Mouse (Mus musculus): ENCODE data around the gene Fam107b.

Gene Fam107b

DNA sequence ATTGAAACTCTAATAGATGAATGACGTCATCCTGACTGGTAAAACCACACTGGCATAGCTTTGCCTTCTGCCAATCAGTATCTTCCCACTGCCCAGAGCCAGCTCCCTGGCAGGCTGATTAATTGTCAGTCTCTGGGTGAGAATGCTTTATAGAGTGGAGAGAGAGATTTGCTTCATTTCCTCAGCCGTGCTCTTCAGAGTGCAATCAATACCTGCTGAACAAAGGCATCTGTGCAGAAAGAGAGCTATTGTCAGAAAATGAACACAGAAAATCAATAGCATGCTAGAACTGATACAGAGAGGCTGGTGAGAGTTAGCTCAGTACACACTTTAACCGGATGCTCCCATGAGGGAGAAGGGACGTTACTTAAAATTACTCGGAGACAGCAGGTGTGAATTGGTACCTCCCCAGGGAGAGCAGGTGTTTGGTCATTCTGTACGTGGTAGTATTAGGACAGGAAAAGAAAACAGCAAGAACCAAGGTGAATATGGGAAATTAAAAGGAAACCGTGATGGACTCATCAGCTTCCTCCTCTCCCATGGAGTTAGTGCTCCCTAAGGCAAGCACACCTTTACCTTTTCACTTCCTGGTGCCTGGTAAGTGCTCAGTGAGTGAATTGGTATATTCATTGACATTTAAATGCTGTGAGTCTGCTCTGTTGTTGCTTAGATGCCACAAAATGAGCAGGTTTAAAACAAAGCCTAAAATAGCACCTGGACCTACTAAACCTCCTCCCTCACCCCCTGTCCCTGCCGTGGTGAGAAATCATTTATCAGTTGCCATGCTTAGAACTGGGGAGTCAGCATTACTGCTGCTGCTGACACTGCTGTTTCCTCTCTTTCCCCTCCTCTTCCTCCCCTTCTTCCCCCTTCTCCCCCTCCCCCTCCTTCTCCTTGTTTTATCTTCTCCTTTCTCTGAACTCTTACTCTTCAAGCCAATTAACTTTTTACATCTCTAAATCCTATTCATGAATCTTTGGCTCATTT lies 38.9 kb downstream of the Fam107b start:
- no peak for DNase-seq (ENCODE audit: low spot score in 2 of 2)

DNA sequence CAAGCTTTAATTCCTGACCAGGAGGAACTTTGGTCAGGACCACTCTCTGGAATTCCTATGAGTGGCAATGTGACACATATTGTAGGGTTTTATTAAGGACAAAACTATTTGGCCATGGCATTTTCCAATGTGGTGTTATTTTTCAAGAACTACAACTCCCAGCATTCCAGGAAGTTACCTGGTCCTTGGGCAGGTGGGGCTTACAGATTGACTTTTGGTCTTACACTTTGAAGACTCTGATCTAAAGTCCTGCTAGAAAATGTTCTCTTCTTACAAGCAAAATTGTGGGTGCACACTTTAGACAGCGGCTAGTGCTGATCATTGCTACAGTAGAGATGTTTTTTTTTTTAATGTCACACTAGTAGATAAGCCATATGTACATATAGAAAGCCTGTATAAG lies 48.2 kb downstream of the Fam107b start:
- DNase-seq (ENCODE audit: low spot score in 2 of 2): no peak

DNA sequence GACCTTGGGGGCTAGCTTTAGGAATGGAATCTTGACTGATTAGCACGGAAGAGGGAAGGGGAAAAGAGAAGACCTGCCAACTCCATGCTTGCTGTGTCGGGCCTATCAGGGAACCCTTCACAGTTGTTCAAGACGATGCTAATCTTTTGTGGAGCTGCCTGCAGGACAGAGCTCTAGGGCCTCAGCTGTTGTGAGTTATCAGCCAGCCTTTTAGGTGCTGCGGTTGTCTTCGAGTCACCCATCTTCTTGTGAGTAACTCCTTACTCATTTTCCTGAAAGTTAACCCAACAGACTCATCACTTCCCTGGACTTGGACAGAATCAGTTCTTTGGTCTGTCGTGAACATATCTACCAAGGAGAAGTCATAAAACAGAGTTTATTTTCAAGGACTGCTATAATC lies 51.3 kb downstream of the Fam107b start:
- DNase-seq (ENCODE audit: low spot score in 2 of 2): no peak

DNA sequence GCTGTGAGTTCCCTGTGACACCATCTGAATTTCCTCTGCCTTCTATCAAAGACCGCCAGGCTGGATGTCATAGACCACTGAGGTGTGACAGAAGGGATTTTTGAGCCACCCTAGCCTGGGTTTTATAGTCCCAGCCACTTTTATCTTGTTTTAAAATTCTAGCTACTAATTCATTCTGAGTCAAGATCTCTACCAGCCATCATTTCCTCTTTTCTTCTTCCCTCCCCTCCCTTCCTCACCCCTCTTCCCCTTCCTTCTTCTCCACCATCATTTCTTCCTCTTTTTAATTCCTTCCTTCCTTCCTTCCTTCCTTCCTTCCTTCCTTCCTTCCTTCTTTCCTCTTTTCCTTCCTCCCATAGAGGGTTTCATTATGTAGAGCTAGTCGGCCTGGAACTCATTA lies 51.9 kb downstream of the Fam107b start:
- no peak for DNase-seq (ENCODE audit: low spot score in 2 of 2)

DNA sequence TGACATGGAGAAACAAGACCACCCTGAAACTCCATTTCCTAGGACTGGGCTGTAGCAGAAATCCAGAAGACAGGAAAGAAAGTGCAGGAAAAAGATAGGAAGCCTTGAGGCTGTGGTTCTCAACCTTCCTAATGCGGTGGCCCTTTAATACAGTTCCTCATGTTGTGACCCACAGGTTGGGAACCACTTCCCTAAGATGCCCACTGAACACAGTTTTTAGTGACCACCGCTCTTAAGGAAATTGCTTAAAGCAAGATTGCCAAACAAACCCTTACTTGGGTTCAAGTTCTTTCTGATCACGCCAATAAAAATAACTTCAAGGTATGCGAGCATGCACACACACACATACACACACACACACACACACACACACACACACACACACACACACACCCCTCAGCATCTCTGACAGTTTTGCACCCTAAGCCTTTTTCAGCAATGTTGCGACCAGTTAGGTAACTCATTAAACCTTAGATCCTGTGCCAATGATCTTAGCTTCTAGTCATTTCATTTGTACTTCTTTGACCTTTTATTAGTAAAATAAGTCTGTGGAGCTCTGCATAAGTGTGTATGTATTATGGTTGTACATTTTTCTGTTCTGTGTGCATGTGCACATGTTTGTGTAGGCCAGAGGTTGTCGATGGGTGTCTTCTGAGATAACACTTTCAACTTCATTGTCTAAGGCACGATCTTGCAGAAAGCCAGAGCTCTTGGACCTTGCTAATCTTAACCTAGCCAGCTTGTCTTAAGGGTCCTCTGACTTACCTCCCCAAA lies 53.1 kb downstream of the Fam107b start:
- DNase-seq (ENCODE audit: low spot score in 2 of 2): no peak

DNA sequence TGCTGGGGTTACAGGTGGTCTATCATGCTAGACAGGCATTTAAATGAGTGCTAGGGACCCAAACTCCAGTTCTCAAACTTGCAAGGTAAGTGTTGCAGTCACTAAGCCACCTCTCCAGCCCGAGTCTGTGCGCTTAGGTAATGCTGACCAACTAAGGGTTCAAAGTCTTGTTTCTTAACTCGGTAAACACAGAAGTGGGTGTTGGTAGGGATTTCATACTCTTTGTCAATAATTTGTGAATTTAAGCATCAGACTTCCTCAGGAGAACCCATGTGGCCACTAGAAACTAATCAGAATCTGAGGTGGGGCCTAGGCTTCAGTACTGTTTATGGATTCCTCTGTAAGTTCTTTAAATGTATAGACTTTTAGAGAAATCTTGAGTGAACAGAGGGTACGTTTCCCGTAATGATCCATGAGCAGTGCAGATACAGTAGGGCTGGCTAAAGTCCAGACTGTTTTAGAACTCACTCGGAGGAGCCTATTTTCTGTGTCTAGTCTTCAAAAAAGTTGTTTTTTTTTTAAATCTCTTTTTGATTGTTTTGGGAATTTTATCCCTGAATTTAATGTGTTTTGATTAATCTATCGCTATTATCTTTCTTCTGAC lies 53.8 kb downstream of the Fam107b start:
- DNase-seq (ENCODE audit: low spot score in 2 of 2): no peak

DNA sequence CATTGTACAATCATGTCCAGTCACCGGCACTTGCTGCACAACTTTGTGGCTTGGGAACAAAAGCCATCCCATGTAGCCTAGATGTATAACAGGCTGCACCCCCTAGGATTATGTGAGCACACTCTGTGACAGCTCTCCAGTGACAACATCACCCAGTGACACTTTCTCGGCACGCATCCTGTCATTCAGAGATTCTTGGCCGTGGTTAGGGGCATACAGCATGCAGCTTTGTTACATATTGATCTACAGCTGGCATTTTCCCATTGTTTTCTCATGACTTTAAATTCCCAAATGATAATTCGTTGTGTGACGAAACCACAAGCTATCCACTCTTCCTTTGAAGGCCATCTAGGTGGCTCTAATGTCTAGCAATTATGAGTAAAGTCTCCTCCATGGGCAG lies 58.8 kb downstream of the Fam107b start:
- DNase-seq (ENCODE audit: low spot score in 2 of 2): no peak

DNA sequence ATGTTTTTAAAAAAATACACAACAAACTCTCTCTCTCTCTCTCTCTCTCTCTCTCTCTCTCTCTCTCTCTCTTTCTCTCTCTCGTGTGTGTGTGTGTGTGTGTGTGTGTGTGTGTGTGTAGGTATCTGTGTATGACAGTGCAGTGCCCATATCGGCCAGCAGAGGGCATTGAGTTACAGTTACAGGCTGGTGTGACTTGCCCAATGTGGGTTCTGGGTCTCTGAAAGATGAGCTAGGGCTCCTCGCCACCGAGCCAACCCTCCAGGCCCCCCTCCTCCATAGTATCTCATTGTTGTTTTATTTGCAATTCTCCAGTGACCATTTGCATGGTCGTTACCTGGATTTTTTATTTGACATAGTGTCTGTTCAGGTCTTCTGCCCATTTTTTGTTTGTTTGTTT lies 59.5 kb downstream of the Fam107b start:
- DNase-seq (ENCODE audit: low spot score in 2 of 2): no peak

DNA sequence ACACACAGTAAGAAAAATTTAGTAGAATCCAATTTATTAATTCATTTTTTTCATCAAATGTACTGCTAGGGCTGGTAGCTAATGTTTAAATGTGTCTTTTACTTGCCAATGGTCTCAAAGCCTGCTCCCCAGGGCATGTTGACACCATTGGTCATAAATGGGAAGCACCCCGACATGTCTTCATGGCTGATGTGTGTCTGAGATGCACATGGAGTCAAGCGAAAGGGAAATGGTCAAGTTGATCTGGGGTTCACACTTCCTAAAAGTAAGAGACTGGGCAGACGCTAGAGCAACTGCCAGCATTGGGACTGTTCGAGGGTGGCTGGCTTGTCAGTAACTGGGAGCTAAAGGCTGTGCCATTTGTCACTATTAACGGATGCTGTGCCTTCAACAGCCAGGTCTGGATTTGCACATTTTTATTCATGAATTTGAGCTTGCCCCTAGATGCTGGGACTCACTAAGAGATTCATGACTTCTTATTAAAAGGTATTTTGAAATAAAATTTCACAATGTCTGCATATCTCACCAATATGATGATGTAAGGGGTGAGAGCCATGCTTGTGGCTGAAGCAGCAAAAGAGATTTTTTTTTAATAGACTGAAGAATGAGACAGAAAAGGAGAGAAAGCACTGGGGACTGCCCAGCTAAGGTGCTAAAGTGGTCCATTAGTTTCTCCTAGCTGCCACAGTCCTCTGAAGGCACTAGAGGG lies 60.6 kb downstream of the Fam107b start:
- DNase-seq (ENCODE audit: low spot score in 2 of 2): no peak

DNA sequence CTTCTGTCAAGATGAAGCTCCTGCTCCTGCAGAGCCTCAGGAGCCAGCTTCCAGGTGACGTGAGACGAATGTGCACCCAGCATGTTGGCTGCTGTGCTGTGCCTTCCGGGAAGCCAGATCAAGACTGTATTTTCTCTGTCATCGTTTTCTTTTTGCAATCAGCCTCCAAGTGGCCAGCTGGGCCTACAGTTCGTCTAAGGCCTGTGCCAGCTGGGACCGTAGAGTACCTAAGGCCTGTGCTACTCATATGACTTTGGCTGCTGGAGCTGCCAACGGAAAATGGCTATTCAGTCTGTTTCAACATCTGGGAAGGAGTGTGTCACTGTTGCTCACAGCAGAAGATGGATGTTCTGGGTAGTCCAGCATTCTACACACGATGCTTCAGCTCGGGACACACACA lies 62.8 kb downstream of the Fam107b start:
- DNase-seq (ENCODE audit: low spot score in 2 of 2): no peak

DNA sequence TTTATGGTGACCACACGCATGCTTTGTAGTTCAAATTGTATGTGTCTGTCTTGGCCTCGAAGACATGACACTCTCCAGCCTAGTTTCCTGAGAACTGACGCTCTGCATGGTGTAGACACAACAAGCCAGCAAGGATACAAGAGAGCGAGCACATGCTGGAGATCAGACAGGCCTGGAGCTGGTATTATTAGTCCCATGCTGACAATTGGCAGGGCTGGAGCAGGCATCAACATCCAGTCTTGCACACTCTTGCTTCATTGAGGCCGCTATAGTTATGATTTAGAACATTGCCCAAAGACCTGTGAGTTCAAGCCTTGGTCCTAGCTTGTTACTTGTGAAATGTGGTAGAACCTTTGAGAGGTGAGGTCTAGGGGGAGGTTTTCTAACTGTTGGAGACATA lies 66.5 kb downstream of the Fam107b start:
- no peak for DNase-seq (ENCODE audit: low spot score in 2 of 2)

DNA sequence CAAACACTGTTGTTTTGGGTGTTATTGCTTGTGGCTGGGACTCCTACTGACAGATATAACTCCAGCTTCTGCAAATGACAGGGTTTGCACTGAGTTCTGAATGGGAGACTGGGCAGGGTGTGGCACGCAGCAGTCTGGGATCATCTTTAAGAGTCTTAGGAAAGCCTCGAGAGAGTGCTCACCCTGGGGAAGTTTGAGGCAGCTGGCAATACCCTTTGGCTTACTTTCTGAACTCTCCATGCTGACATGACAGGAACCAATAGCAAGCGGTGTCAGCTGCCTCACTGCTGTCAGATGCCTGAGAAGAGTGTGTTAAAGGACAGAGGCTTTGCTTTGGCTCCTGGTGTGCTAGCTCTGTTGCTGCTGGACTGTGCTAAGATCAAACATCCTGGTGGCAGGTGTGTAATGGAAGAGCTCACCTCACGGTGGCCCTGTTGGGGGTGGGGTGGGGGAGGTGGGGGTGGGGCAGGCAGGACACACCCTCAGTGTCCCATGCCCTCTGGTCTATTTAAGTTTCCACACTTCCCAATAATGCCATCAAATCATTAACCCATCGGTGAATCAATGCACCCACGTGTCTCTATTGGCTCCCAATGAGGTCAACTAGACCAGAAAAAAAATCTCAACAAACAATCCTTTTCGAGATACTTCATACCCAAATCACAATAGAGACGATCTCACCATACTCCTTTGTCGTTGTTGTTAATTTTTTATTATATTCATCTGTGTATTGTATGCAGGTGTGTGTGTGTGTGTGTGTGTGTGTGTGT lies 70.9 kb downstream of the Fam107b start:
- no peak for DNase-seq (ENCODE audit: low spot score in 2 of 2)

DNA sequence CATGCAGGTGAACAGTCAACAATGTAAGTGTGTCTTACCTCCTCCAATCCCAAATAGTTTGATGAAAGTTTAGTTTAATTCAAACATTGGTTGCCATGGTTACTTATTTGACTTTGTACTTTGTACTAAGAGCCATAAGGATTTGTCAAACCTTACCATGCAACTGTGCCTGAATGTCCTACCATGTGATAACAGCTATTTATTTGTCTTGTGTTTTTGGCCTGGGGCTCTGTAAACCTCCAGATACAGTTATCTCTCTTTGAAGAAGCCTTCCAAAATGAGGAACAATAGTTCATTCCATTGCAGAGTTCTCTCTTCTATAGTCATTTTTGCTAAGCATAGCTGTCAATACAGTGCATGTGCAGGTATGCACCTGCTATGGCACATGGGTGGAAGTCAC lies 72.7 kb downstream of the Fam107b start:
- DNase-seq (ENCODE audit: low spot score in 2 of 2): no peak

DNA sequence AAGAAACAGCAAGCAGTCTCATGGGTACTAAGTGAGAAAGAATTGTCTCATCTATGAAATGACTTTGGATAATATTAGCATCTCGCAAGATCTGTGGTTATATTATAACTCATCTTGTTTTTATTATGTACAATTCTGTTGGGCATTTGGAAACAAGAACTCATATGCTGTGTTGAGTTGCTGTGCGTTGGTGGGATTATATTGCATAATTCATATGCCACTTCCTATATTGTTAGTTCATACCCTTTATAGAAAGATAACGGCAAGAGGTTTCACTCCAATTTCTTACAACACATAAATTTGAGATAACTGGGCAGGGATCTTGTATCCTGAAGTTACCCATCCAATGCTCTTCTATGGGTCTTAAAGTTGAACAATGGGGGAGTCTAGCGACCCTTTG lies 75.5 kb downstream of the Fam107b start:
- no peak for DNase-seq (ENCODE audit: low spot score in 2 of 2)

DNA sequence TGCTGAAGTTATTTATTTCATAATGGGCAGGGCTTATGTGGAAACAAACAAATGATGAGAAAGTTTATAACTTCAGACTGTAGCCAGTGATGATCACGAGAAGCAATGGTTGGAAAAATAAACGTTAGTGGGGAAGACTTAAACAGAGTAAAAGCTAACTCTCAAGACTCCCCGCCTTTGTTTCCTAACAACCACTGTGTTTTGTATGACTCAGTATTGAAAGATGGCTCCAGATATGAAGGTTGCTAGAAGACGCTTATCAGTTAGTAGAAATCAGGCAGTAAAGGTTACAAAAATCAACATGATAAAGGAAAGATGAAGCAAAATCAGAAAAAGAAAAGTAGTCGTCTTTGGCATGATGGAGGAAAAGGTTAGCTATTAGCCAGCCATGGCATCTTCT lies 78.9 kb downstream of the Fam107b start:
- no peak for DNase-seq (ENCODE audit: low spot score in 2 of 2)

DNA sequence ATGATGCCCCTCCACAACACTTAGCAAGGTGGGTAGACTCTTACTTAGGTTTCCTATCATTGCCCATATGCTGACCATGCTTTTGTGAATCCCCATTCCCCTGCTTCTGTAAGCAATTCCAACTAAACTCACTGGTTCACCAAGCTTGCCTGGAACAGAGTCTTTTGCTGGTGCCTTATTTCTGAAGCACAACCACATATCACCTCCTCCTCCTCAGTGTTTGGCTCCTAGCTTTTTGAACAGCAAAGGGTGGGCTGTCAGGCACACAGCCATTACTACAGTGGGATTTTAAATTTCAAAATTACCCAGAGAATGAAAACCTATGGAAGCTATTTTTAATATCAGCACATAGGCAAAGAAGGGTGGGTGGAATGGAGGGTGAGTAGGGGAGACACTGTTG lies 84.3 kb downstream of the Fam107b start:
- no peak for DNase-seq (ENCODE audit: low spot score in 2 of 2)

DNA sequence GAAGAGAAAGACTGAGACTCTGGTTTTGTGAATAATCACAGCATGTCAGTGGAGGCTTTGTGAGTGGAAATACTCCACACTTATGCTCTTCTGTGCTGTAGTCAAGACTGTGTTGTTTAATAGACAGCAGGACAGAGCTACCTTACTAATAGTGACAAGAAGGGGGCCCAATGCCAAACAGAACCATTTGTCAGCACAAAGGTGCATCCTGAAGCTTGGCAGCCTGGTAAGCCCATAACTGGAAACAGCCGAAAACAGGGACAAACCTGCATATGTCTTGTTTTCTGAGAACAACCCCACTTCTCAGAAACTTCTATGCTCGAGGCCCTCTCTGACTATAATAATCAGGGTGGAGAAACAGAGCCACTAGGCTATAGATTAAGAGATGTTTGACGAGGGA lies 85.8 kb downstream of the Fam107b start:
- DNase-seq (ENCODE audit: low spot score in 2 of 2): no peak

DNA sequence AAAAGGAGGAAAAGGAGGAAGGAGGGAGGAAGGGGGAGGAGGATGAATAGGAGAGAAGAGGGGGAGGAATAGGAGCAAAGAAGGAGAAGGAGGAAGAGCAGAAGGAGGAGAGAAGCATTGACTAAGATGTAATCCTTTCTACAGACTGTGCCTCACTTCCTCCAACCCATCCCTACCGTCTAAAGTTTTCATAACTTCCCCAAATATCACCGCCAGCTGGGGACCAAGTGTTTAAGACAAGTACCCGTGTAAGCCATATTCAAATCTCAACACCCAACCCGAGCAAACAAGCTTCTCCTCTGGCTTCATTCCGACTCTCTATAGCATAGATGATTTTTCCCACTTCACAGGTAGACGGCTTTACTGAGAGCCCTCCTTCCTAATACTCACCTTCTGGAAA lies 86.5 kb downstream of the Fam107b start:
- no peak for DNase-seq (ENCODE audit: low spot score in 2 of 2)

DNA sequence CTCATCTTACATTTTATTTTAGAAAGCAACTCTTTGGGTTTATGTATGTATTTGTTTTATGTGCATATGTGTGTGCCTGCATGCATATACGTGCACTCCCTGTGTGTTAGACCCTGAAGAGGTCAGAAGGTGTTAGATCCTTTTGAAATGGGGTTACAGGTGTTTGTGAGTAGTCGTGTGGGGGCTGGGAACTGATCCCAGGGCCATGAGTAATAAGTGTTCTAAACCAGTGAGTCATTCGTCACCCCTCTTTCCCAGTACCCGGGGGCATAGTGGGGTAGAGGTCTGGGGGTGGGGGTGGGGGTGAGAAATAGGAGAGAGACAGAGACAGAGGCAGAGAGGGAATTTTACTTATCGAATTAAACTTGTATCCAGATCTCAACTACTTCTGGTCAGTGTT lies 87.1 kb downstream of the Fam107b start:
- no peak for DNase-seq (ENCODE audit: low spot score in 2 of 2)

DNA sequence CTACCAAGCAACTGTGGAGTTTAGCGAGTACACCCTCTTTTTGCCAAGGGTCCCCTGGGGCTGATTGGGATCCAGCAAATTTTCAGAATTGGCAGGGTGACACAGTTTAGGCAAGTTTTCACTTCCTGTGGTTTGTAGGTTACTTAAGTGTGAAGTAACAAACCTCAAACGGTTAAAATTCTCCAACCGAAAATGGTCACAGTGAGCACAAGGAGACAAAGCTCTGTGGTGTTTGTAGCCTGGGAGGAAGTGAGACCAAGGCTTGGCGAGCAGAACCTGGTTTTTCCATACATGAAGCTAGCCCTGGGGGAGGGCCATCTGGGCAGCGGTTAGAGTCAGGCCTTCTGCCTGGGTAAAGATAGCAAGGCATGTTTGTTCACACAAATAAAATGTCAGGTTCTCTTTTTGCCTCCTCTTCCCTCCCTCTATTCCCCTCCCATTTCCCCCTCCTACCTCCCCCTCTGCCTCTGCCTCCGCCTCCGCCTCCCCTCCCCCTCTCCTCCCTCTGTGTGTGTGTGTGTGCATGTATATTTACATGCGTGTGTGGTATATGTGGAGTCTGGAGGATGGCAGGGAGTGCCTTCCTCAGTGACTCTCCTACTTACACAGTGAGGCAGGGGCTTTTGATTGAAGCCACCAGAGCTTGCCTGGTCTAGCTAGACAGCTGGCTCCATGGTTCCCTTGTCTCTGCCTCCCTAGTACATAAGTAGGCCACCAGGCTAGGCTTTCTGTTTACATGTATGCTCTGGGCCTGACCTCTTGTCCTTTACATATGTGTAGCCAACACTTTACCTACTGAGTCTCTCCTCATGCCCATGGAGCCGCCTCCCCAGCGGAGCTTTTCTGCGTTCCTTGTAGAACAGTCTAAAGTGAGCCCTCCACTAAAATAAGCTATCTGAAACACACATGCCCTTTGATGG lies 87.8 kb downstream of the Fam107b start:
- DNase-seq (ENCODE audit: low spot score in 2 of 2): peak in 1 of 2 experiments; percentile 27

Data from frontal cortex, postnatal 10 days (tissue).